Mouse (Mus musculus): ENCODE measurements around the gene Rgs13. TPM values are rescaled to one million over a fixed set of nuclear protein-coding genes. Genes with fewer than 3 reads are reported as not detected.
"Not testable (repeated sequence)": the region's sequence is repeated elsewhere in the genome, so short reads cannot be mapped to it uniquely, and the experiment has no call there.

Gene Rgs13
- total and polyA plus RNA-seq, 2 experiments from 2014 or later, result 0.98 to 1.5 TPM

- H3K4me2 ChIP-seq (ENCODE audit: low read depth), result no peak overlapping the region
- H3K4me3 ChIP-seq (ENCODE audit: low read depth, low read length), result no peak overlapping the region
- H3K27ac ChIP-seq (ENCODE audit: low read depth, low read length), result peak overlapping the region; percentile 55; the same call in 1 of the 2 replicates
- DNase-seq (no peak), ATAC-seq (peak; percentile 18; the same call in 1 of the 2 replicates)
- H3K9ac ChIP-seq, result no peak overlapping the region
- no peak for TF ChIP-seq CTCF (IDR thresholded peaks at IDR 0.05; ENCODE audit: low read depth)
- no peaks in the 10 kb centered on the region for H3K27me3 ChIP-seq (ENCODE audit: insufficient read depth, low read length)
- no peaks in the 10 kb centered on the region for H3K9me3 ChIP-seq (ENCODE audit: low read length)
- H3K4me1 ChIP-seq (ENCODE audit: insufficient read depth), result no peaks in the 10 kb centered on the region
- WGBS, result 82% methylated on average over 1 of the region's 1 CpGs
- H3K36me3 ChIP-seq (ENCODE audit: insufficient read depth), result no peaks in the 10 kb centered on the region
These were observed 25.0 kb downstream of the Rgs13 start for GRCm38 (mm10) chr1:144152184-144152525.

- ATAC-seq (peak; percentile 94), DNase-seq (peak; percentile 60)
- Histone ChIP-seq H3K27ac (ENCODE audit: low read depth, low read length) (peak overlapping the region; percentile 55; the same call in 1 of the 2 replicates), H3K9ac (no peak overlapping the region), H3K4me3 (ENCODE audit: low read depth, low read length) (no peak overlapping the region), H3K36me3 (ENCODE audit: insufficient read depth) (no peaks in the 10 kb centered on the region), H3K9me3 (ENCODE audit: low read length) (no peaks in the 10 kb centered on the region), H3K27me3 (ENCODE audit: insufficient read depth, low read length) (no peaks in the 10 kb centered on the region), H3K4me1 (ENCODE audit: insufficient read depth) (no peaks in the 10 kb centered on the region), H3K4me2 (ENCODE audit: low read depth) (no peak overlapping the region)
- TF ChIP-seq CTCF (IDR thresholded peaks at IDR 0.05; ENCODE audit: low read depth), result no peak
- WGBS, result 44% methylated on average over 5 of the region's 5 CpGs
These were observed 25.6 kb downstream of the Rgs13 start for GRCm38 (mm10) chr1:144151401-144152183.

- no peaks in the 10 kb centered on the region for H3K4me1 ChIP-seq (ENCODE audit: insufficient read depth)
- no peaks in the 10 kb centered on the region for H3K9me3 ChIP-seq (ENCODE audit: low read length)
- no peak overlapping the region for H3K27ac ChIP-seq (ENCODE audit: low read depth, low read length)
- WGBS, result 81% methylated on average over 3 of the region's 3 CpGs
- DNase-seq, result no peak
- TF ChIP-seq CTCF (IDR thresholded peaks at IDR 0.05; ENCODE audit: low read depth), result no peak
- no peak overlapping the region for H3K9ac ChIP-seq
- no peaks in the 10 kb centered on the region for H3K36me3 ChIP-seq (ENCODE audit: insufficient read depth)
- no peak overlapping the region for H3K4me2 ChIP-seq (ENCODE audit: low read depth)
- ATAC-seq, result no peak
- no peak overlapping the region for H3K4me3 ChIP-seq (ENCODE audit: low read depth, low read length)
- no peaks in the 10 kb centered on the region for H3K27me3 ChIP-seq (ENCODE audit: insufficient read depth, low read length)
These were observed 27.2 kb downstream of the Rgs13 start for GRCm38 (mm10) chr1:144149997-144150396.

GRCm38 (mm10) chr1:144141398-144141797 lies 35.8 kb downstream of the Rgs13 start:
- not testable (repeated sequence) for H3K4me2 ChIP-seq (ENCODE audit: low read depth); DNase-seq; H3K4me3 ChIP-seq (ENCODE audit: low read depth, low read length); H3K9me3 ChIP-seq (ENCODE audit: low read length); H3K27ac ChIP-seq (ENCODE audit: low read depth, low read length); H3K9ac ChIP-seq; ATAC-seq; H3K36me3 ChIP-seq (ENCODE audit: insufficient read depth); H3K27me3 ChIP-seq (ENCODE audit: insufficient read depth, low read length); H3K4me1 ChIP-seq (ENCODE audit: insufficient read depth)
- 86% methylated on average over 2 of the region's 2 CpGs for WGBS

GRCm38 (mm10) chr1:144139847-144140246 lies 37.3 kb downstream of the Rgs13 start:
- ATAC-seq (no peak), DNase-seq (no peak)
- WGBS, result 100% methylated on average over 1 of the region's 1 CpGs
- no peaks in the 10 kb centered on the region for H3K4me1 ChIP-seq (ENCODE audit: insufficient read depth)
- TF ChIP-seq CTCF (IDR thresholded peaks at IDR 0.05; ENCODE audit: low read depth), result no peak
- H3K36me3 ChIP-seq (ENCODE audit: insufficient read depth), result no peaks in the 10 kb centered on the region
- no peaks in the 10 kb centered on the region for H3K9me3 ChIP-seq (ENCODE audit: low read length)
- no peak overlapping the region for H3K4me3 ChIP-seq (ENCODE audit: low read depth, low read length)
- no peak overlapping the region for H3K27ac ChIP-seq (ENCODE audit: low read depth, low read length)
- H3K9ac ChIP-seq, result no peak overlapping the region
- H3K4me2 ChIP-seq (ENCODE audit: low read depth), result no peak overlapping the region
- H3K27me3 ChIP-seq (ENCODE audit: insufficient read depth, low read length), result no peaks in the 10 kb centered on the region

GRCm38 (mm10) chr1:144127965-144128364 lies 49.2 kb downstream of the Rgs13 start:
- 75% methylated on average over 7 of the region's 7 CpGs for WGBS

GRCm38 (mm10) chr1:144120042-144120441 lies 57.1 kb downstream of the Rgs13 start:
- H3K27ac ChIP-seq (ENCODE audit: low read depth, low read length), result no peak overlapping the region
- no peaks in the 10 kb centered on the region for H3K9me3 ChIP-seq (ENCODE audit: low read length)
- ATAC-seq (no peak), DNase-seq (no peak)
- no peaks in the 10 kb centered on the region for H3K36me3 ChIP-seq (ENCODE audit: insufficient read depth)
- H3K4me3 ChIP-seq (ENCODE audit: low read depth, low read length), result no peak overlapping the region
- H3K4me1 ChIP-seq (ENCODE audit: insufficient read depth), result no peaks in the 10 kb centered on the region
- TF ChIP-seq CTCF (IDR thresholded peaks at IDR 0.05; ENCODE audit: low read depth), result no peak
- H3K9ac ChIP-seq, result no peak overlapping the region
- no peaks in the 10 kb centered on the region for H3K27me3 ChIP-seq (ENCODE audit: insufficient read depth, low read length)
- WGBS, result 46% methylated on average over 4 of the region's 4 CpGs
- H3K4me2 ChIP-seq (ENCODE audit: low read depth), result no peak overlapping the region

More at GRCm38 (mm10) chr1:144127965-144128364, 49.2 kb downstream of the Rgs13 start:
- Histone ChIP-seq H3K27ac (ENCODE audit: low read depth, low read length) (no peak overlapping the region), H3K4me1 (ENCODE audit: insufficient read depth) (no peaks in the 10 kb centered on the region), H3K36me3 (ENCODE audit: insufficient read depth) (no peaks in the 10 kb centered on the region), H3K9me3 (ENCODE audit: low read length) (no peaks in the 10 kb centered on the region), H3K4me3 (ENCODE audit: low read depth, low read length) (no peak overlapping the region), H3K9ac (no peak overlapping the region), H3K4me2 (ENCODE audit: low read depth) (no peak overlapping the region), H3K27me3 (ENCODE audit: insufficient read depth, low read length) (no peaks in the 10 kb centered on the region)
- no peak for TF ChIP-seq CTCF (IDR thresholded peaks at IDR 0.05; ENCODE audit: low read depth)
- peak; percentile 50 for DNase-seq
- ATAC-seq, result peak; percentile 72
